Mouse (Mus musculus): Measurements from ENCODE around the gene I830077J02Rik.

The I830077J02Rik gene

GRCm38 (mm10) chr3:105892572-105893495, 39.6 kb downstream of the I830077J02Rik start:
- DNase-seq, result no peak

- no peak for DNase-seq
Measured at GRCm38 (mm10) chr3:105891760-105892571, 40.5 kb downstream of the I830077J02Rik start.

GRCm38 (mm10) chr3:105891141-105891540, 41.3 kb downstream of the I830077J02Rik start:
- no peak for DNase-seq

- no peak for DNase-seq
Measured at GRCm38 (mm10) chr3:105890220-105890619, 42.2 kb downstream of the I830077J02Rik start.

GRCm38 (mm10) chr3:105888961-105889360, 43.5 kb downstream of the I830077J02Rik start:
- no peak for DNase-seq

GRCm38 (mm10) chr3:105883111-105883510, 49.4 kb downstream of the I830077J02Rik start:
- no peak for DNase-seq

- no peak for DNase-seq
Measured at GRCm38 (mm10) chr3:105882105-105882504, 50.4 kb downstream of the I830077J02Rik start.

- no peak for DNase-seq
Measured at GRCm38 (mm10) chr3:105880419-105880818, 52.0 kb downstream of the I830077J02Rik start.

- DNase-seq, result no peak
Measured at GRCm38 (mm10) chr3:105878751-105879150, 53.7 kb downstream of the I830077J02Rik start.

- no peak for DNase-seq
Measured at GRCm38 (mm10) chr3:105877919-105878318, 54.5 kb downstream of the I830077J02Rik start.

- no peak for DNase-seq
Measured at GRCm38 (mm10) chr3:105877252-105877803, 55.1 kb downstream of the I830077J02Rik start.

GRCm38 (mm10) chr3:105876022-105876421, 56.4 kb downstream of the I830077J02Rik start:
- no peak for DNase-seq

All from cerebellum, adult 11 months (tissue).